Mouse (Mus musculus) naive thymus-derived CD4-positive, alpha-beta T cell, adult 2 months (primary cell): ENCODE data around the gene Strc.
"Not testable (repeated sequence)": the region's sequence is repeated elsewhere in the genome, so short reads cannot be mapped to it uniquely, and the experiment has no call there.

Source experiments
- DNase-seq: peaks from one replicate; pipeline ENCODE4 v3.0.0-alpha.2; 2011; ENCODE audit warnings: low read depth

Gene Strc

DNA sequence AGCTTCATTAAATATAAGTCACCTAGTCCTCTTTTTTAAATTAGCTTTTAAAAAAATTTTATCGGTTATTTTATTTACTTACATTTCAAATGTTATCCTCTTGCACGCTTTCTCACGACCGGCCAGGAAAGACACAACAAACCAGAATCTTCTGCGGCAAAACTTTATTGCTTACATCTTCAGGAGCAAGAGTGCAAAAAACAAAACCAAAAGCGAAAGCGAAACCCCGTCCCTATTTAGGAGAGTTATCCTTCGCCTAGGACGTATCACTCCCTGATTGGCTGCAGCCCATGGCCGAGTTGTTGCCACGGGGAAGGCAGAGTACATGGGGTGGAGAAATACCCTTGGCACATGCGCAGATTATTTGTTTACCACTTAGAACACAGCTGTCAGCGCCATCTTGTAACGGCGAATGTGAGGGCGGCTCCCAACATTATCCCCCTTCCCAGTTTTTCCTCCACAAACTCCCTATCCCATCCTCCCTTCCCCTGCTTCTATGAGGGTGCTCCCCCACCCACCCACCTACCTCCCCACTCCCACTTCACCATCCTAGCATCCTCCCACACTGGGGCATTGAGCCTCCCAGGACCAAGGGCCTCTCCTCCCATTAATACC lies at the start of gene Strc:
Strc (minus strand) TSS at position 208 of the 615 bp plus-strand sequence.
- DNase-seq: not testable (repeated sequence)

DNA sequence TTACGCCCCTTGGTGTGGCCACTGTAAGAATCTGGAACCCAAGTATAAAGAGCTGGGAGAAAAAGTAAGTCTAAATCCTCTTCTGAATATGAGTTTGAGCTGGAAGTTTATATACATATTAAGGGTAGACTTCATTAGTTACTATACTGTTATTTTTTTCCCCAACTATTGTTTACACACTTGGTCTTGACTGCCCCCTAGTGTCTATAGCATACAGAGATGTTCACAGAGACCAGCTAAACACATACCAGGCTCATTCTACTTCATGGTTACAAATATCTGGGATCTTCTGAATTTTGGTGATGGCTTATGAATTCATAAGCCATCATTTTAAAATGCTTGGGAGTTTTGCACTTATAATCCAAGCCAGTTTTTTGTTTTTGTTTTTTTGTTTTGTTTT lies 47.9 kb upstream of the Strc start:
- peak; percentile 79 for DNase-seq

DNA sequence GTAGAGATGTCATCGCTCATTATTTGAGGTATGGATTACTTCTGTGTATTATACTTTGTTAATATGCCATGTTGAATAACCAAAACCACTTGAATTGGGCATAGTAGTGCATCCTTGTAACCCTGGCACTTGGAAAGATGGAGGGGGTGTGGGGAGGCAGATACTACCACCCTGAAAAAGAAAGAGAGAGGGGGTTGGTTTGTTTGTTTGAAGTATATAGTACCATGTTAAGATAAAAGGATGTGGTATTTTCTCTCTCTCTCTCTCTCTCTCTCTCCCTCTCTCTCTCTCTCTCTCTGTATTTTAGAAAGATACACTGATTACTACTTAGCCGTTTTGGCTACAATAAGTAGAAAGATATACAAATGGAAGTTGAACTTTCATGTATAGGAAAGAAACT lies 38.9 kb upstream of the Strc start:
- DNase-seq: no peak

DNA sequence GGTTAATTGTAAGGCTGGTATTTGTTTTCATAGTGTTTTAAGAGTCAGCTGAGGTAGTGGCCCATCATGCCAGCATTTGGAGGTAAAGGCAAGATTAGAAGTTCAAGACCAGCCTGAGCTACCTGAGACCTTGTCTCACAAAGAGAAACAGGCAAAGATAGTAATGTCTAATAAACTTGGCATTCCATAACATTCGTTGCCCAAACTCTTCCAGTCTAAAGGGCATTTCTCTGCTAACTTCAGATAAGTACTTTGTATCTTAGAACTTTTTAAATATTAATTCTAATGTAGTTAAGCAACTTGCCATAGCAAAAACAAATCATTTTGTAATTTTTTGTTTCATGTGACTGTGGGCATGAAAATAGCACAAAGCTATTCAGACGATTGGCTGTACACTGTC lies 36.2 kb upstream of the Strc start:
- no peak for DNase-seq

DNA sequence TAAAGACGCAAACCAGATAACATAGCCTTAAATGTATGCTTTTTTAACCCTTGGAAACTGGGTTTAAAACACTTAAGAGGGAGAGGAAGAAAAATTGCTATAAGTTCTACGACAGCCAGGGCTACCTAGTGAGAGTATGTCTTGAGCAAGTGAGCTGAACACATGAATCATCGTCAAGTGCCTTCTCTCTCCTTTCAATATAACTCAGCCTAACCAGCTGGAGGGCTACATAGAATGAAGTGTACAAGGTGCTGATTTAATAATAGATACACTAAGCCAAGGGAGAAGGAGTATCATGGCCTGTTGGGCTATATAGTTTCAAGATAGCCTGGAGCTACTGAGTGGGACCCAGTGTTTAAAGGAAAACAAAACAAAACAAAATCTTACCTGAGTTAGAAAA lies 31.5 kb upstream of the Strc start:
- DNase-seq: no peak

- DNase-seq: peak; percentile 39
These were observed 29.4 kb upstream of the Strc start for GRCm38 (mm10) chr2:121416356-121416755.

- peak; percentile 6 for DNase-seq
These were observed 28.6 kb upstream of the Strc start for GRCm38 (mm10) chr2:121415591-121415990.

DNA sequence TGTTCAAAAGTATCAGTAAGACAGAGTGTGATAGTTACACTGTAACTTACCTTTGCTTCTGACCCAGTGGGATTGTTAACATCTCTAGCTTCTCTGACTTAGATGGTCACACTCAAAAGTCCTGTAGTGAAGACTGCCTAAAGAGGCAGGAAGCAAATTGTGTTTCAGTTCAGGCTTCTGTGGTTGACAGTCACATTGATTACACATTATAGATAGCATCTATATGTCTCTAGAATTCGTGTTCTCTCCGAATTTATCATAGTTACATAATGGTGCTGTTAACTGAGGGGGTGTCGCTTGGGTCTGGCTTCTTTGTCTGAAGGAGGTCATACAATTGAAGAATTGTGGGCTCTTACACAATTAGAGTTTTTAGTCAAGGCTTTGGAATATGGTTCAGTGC lies 28.1 kb upstream of the Strc start:
- peak; percentile 30 for DNase-seq

GRCm38 (mm10) chr2:121414139-121414685 lies 27.2 kb upstream of the Strc start:
- peak; percentile 70 for DNase-seq

- peak; percentile 91 for DNase-seq
These were observed 26.5 kb upstream of the Strc start, which contains the start of the genes Pdia3 and Catsper2 for GRCm38 (mm10) chr2:121413387-121414042. TSS of gene Pdia3 (plus strand) at chr2:121413775. TSS of gene Catsper2 (minus strand) at chr2:121413792.

- no peak for DNase-seq
These were observed 25.9 kb upstream of the Strc start for GRCm38 (mm10) chr2:121412843-121413386.

GRCm38 (mm10) chr2:121408160-121408559 lies 21.2 kb upstream of the Strc start:
- DNase-seq: peak; percentile 87

DNA sequence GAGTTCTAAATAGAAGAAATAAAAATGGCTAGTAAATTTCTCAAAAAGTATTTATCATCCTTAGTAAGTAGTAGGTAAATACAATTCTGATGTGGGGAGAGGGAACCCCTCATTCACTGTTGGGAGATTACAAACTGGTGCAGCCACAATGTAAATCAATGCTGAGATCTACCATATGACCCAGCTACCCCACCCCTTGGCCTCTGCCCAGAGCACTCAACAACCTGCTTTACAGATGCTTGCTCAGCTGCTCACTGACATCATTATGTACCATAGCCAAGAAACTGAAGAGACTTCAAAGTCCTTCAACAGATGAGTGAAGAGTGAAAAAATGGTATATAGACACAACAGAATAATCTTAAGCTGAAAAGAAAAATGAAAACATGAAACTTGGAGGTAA lies 16.3 kb upstream of the Strc start:
- DNase-seq: no peak

- peak; percentile 87 for DNase-seq
These were observed 9.7 kb upstream of the Strc start for GRCm38 (mm10) chr2:121396624-121397023.

DNA sequence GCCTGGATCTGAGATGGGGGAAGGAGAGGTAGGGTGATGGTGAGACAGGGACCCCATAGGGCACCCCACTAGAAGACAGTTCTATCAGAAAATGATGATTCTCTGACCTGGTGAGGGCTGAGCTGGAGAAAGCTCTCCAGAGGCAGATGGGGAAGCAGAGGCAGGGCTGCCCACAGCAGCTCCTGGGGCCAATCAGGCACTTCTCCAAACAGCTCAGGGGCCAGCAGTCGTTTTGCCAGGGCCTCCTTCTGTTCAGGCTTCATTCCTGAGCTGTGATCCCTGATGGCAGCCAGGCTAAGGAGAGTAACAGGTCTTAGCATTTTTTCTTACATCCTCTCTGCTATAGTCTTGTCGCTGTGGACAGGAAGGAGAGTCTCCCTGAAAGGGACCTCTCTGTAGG lies 12.2 kb downstream of the Strc start:
- DNase-seq: no peak

DNA sequence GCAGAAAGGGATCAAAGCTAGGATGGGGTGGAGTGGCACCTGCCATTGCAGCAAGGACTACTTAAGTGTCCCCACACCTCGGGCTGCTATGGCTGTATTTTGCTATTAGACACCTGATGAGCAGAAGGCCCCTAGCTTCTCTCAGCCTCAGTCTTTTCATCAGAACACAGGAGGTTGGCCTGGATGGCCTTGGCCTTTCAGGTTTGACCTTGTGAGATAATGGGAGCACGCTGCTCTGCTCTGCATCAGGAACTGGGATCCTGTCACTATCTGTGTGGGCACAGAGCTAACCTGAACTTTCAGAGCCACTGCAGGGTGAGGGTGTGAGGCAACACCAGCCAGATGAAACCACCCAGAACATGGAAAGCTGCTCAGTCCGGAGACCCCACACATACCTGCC lies 14.7 kb downstream of the Strc start:
- DNase-seq: no peak

- DNase-seq: no peak
These were observed 16.0 kb downstream of the Strc start for GRCm38 (mm10) chr2:121370921-121371320.

DNA sequence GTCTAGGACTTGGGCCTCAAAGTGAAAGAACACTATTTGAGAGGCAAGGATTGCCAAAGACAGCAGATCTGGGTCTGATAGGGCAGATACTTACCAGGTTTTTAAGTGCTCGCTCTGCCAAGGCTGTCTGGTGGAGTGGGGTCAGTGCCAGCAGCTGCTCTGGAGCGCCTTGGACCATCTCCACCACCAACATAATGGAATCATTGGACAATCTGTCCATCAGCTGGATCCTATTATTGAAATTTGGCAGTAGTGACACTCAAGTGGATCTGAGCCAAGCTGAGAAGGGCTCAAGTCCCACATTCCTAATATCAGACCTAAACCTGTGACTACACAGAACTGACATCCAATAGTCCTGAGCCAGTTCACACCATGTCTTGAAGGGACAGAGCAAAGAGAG lies 18.1 kb downstream of the Strc start:
- no peak for DNase-seq

- no peak for DNase-seq
These were observed 23.3 kb downstream of the Strc start for GRCm38 (mm10) chr2:121363656-121364055.

- no peak for DNase-seq
These were observed 27.5 kb downstream of the Strc start for GRCm38 (mm10) chr2:121359461-121359860.

DNA sequence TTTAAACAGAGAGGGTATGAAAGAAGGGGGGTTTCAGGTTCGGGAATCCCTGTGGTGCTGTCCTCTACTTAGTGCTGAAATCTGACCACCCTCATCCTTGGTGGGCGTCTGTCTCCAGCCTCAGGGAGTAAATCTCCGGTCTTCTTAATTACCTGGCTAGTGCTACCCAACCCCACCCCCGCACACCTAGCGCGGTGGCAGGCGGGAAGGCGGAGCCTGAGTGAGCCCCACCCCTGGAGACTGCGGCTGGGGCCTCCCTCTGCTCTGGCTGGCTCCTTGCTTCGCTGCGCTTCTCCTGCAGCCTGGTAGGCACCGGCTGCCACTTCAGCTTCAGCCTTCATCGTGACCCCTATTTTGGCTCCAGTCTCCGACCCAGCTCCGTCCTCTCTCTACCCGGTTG lies 28.6 kb downstream of the Strc start:
- DNase-seq: peak; percentile 62

GRCm38 (mm10) chr2:121357961-121358360 lies 29.0 kb downstream of the Strc start:
- DNase-seq: no peak

DNA sequence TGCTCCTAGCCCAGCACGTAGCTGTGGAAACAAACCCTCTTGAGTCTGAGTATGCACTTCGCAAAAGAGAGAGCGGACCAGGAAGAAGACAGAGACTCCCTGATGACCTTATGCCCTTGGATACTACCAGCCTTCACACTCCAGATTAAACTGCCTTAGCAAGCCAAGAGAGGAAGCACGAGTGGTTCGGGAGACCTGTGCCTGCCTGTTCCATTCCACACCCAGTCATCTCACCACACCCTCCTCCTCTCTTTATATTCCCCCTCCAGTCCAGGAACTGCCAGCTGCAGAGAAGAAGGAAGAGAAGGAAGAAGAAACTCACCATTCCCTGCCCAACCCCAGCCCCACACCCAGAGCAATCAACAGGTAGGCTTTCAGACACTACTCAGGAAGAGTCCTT lies 29.5 kb downstream of the Strc start, which contains the start of gene Ckmt1:
Ckmt1 (plus strand) TSS at position 221 of the 400 bp plus-strand sequence.
- no peak for DNase-seq
